24 mouse cellular contexts compared by ENCODE assay signal in the genomic region with DNA sequence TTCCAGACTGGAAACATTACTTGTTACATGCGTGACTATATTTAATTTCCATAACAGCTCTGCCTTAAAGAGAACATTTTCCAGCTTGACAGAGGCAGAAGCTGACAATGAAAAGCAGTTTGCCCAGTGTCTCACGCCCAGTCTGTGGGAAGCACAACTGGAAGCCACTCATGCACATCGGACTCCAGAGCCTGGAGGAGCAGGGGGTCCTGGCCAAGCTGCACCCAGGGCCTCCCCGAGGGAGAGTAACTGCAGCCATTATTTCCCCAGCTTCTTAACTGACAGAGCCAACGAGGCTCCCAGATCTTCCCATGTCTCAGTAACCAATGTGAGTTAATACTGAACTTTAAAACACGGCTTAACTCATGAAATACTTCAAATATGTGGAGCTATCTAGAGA.
DNase-seq lines count a peak whose midpoint lies in the region; ATAC-seq and TF ChIP-seq lines count a peak whose summit lies in the region.
"Had no signal": no experiment of that assay in that cellular context is flagged by ENCODE, and none has a peak within 500 bp of the region (broad histone marks: within the 10 kb centered on the region; RNA-seq: fewer than 3 reads in every experiment).

No protein-coding gene starts in this region.

- TF ChIP-seq CTCF in heart, adult 2 months (IDR thresholded peaks at IDR 0.05) = no peak

- H3K36me3 ChIP-seq in heart, embryonic 13.5 days = no peaks in the 10 kb centered on the region
- H3K36me3 ChIP-seq in heart, adult 2 months (ENCODE audit: control insufficient read depth, insufficient read depth, low read length) = no peaks in the 10 kb centered on the region
- no peaks in the 10 kb centered on the region for H3K36me3 ChIP-seq in kidney, embryonic 16.5 days (ENCODE audit: insufficient read depth, low read length)
- no peaks in the 10 kb centered on the region for H3K36me3 ChIP-seq in kidney, embryonic 14.5 days (ENCODE audit: control insufficient read depth, insufficient read depth, low read length)
- no peaks in the 10 kb centered on the region for H3K36me3 ChIP-seq in lung, embryonic 16.5 days (ENCODE audit: control insufficient read depth, insufficient read depth, low read length)
- H3K36me3 ChIP-seq: G1E; hindbrain, embryonic 13.5 days; limb, embryonic 12.5 days; liver, embryonic 12.5 days; midbrain, embryonic 10.5 days; neural tube, embryonic 13.5 days had no signal

- no peaks in the 10 kb centered on the region for H3K9me3 ChIP-seq in heart, embryonic 13.5 days
- H3K9me3 ChIP-seq in kidney, embryonic 16.5 days (ENCODE audit: low read length) = no peaks in the 10 kb centered on the region
- H3K9me3 ChIP-seq in kidney, embryonic 14.5 days (ENCODE audit: control insufficient read depth, low read length) = no peaks in the 10 kb centered on the region
- H3K9me3 ChIP-seq in lung, embryonic 16.5 days (ENCODE audit: control insufficient read depth, low read length) = no peaks in the 10 kb centered on the region
- H3K9me3 ChIP-seq: G1E; hindbrain, embryonic 13.5 days; limb, embryonic 12.5 days; liver, embryonic 12.5 days; midbrain, embryonic 10.5 days; neural tube, embryonic 13.5 days had no signal

- H3K27me3 ChIP-seq in heart, embryonic 13.5 days (replicated peaks) = peaks cover 61% of the 10 kb centered on the region
- H3K27me3 ChIP-seq in heart, adult 2 months (ENCODE audit: control insufficient read depth, insufficient read depth, low read length) = no peaks in the 10 kb centered on the region
- no peaks in the 10 kb centered on the region for H3K27me3 ChIP-seq in kidney, embryonic 16.5 days (ENCODE audit: insufficient read depth, low read length)
- no peaks in the 10 kb centered on the region for H3K27me3 ChIP-seq in kidney, embryonic 14.5 days (ENCODE audit: control insufficient read depth, insufficient read depth, low read length)
- H3K27me3 ChIP-seq in lung, embryonic 16.5 days (ENCODE audit: control insufficient read depth, insufficient read depth, low read depth, low read length) = no peaks in the 10 kb centered on the region
- H3K27me3 ChIP-seq: limb, embryonic 12.5 days; Patski had no signal

- 51% methylated on average over 6 of the region's 6 CpGs for WGBS in heart, embryonic 13.5 days
- WGBS in heart, adult 2 months = 61% methylated on average over 6 of the region's 6 CpGs
- WGBS in kidney, embryonic 16.5 days = 29% methylated on average over 6 of the region's 6 CpGs
- 36% methylated on average over 6 of the region's 6 CpGs for WGBS in kidney, embryonic 14.5 days
- 31% methylated on average over 6 of the region's 6 CpGs for WGBS in lung, embryonic 16.5 days

- no peak for DNase-seq in heart, adult 2 months
- DNase-seq in lung, adult 18-20 months = no peak
- DNase-seq in gastrocnemius, postnatal 25 days = no peak
- DNase-seq: adrenal gland, adult 2 months; cerebellum, adult 11-12 months; cerebellum, postnatal 10 days; gastrocnemius, adult 2 months; kidney, postnatal 10 days; layer of hippocampus, postnatal 36 days; lung, postnatal 10 days had no signal

- TF ChIP-seq POLR2A in heart, adult 2 months (IDR thresholded peaks at IDR 0.05; ENCODE audit: insufficient read depth, low read depth, low read length) = no peak

- no peak overlapping the region for H3K4me3 ChIP-seq in heart, embryonic 13.5 days
- H3K4me3 ChIP-seq in heart, adult 2 months = no peak overlapping the region
- no peak overlapping the region for H3K4me3 ChIP-seq in kidney, embryonic 16.5 days (ENCODE audit: low read length)
- no peak overlapping the region for H3K4me3 ChIP-seq in kidney, embryonic 14.5 days (ENCODE audit: low read length)
- no peak overlapping the region for H3K4me3 ChIP-seq in lung, embryonic 16.5 days (ENCODE audit: low read length)
- H3K4me3 ChIP-seq: gastrocnemius, adult 2 months; hindbrain, embryonic 13.5 days; limb, embryonic 12.5 days; liver, embryonic 12.5 days; midbrain, embryonic 10.5 days; myocyte; neural tube, embryonic 13.5 days had no signal

- no peak for TF ChIP-seq EP300 in heart, adult 2 months (IDR thresholded peaks at IDR 0.05; ENCODE audit: insufficient read depth, low read depth, low read length)

- peak overlapping the region; percentile 60 for H3K27ac ChIP-seq in heart, embryonic 13.5 days (replicated peaks)
- no peak overlapping the region for H3K27ac ChIP-seq in heart, adult 2 months
- H3K27ac ChIP-seq in kidney, embryonic 16.5 days (ENCODE audit: low read length) = peak overlapping the region; percentile 65
- H3K27ac ChIP-seq in kidney, embryonic 14.5 days (ENCODE audit: low read depth, low read length) = no peak overlapping the region
- peak overlapping the region; percentile 69; the same call in 1 of the 2 replicates for H3K27ac ChIP-seq in lung, embryonic 16.5 days (ENCODE audit: low read length)
- H3K27ac ChIP-seq: gastrocnemius, adult 2 months; hindbrain, embryonic 13.5 days; limb, embryonic 12.5 days; liver, embryonic 12.5 days; midbrain, embryonic 10.5 days; neural tube, embryonic 13.5 days had no signal

- peaks cover 21% of the 10 kb centered on the region for H3K4me1 ChIP-seq in heart, embryonic 13.5 days
- H3K4me1 ChIP-seq in heart, adult 2 months (ENCODE audit: control insufficient read depth, insufficient read depth, low read length) = no peaks in the 10 kb centered on the region
- H3K4me1 ChIP-seq in kidney, embryonic 16.5 days (ENCODE audit: insufficient read depth, low read length) = peaks cover 14% of the 10 kb centered on the region
- peaks cover 9% of the 10 kb centered on the region for H3K4me1 ChIP-seq in kidney, embryonic 14.5 days (ENCODE audit: control insufficient read depth, insufficient read depth, low read length)
- peaks cover 22% of the 10 kb centered on the region for H3K4me1 ChIP-seq in lung, embryonic 16.5 days (replicated peaks; ENCODE audit: control insufficient read depth, insufficient read depth, low read length)
- H3K4me1 ChIP-seq: liver, embryonic 12.5 days had no signal

- ATAC-seq in heart, embryonic 13.5 days (ENCODE audit: extremely low read depth, insufficient number of reproducible peaks, low FRiP score, low TSS enrichment) = no peak
- ATAC-seq in kidney, embryonic 16.5 days (ENCODE audit: low FRiP score, low TSS enrichment) = peak; percentile 82
- no peak for ATAC-seq in kidney, embryonic 14.5 days (ENCODE audit: low FRiP score, low TSS enrichment)
- ATAC-seq in lung, embryonic 16.5 days (ENCODE audit: low read depth) = no peak
- ATAC-seq: forebrain, embryonic 14.5 days; liver, embryonic 12.5 days; midbrain, embryonic 16.5 days; Patski had no signal

- no peak overlapping the region for H3K4me2 ChIP-seq in heart, embryonic 13.5 days
- no peak overlapping the region for H3K4me2 ChIP-seq in kidney, embryonic 16.5 days (replicated peaks; ENCODE audit: low read depth, low read length)
- H3K4me2 ChIP-seq in kidney, embryonic 14.5 days (replicated peaks; ENCODE audit: low read depth, low read length) = no peak overlapping the region
- H3K4me2 ChIP-seq in lung, embryonic 16.5 days (ENCODE audit: low read depth, low read length) = no peak overlapping the region
- H3K4me2 ChIP-seq: hindbrain, embryonic 13.5 days; limb, embryonic 12.5 days; liver, embryonic 12.5 days; neural tube, embryonic 13.5 days had no signal

- no peak overlapping the region for H3K9ac ChIP-seq in heart, embryonic 13.5 days
- no peak overlapping the region for H3K9ac ChIP-seq in heart, adult 2 months (ENCODE audit: low read depth, low read length)
- no peak overlapping the region for H3K9ac ChIP-seq in kidney, embryonic 16.5 days (replicated peaks; ENCODE audit: low read length)
- H3K9ac ChIP-seq in kidney, embryonic 14.5 days (ENCODE audit: low read depth, low read length) = no peak overlapping the region
- H3K9ac ChIP-seq in lung, embryonic 16.5 days (ENCODE audit: low read length) = peak overlapping the region; percentile 32; the same call in 1 of the 2 replicates
- H3K9ac ChIP-seq: hindbrain, embryonic 13.5 days; limb, embryonic 12.5 days; liver, embryonic 12.5 days; neural tube, embryonic 13.5 days had no signal

- H3K79me2 ChIP-seq in heart, adult 2 months (replicated peaks; ENCODE audit: control insufficient read depth, insufficient read depth, low read length) = no peaks in the 10 kb centered on the region

- intact Hi-C loops in heart, adult 2 months (cut with DNase I) = no loop called here

Comparison
In these comparisons a context has a peak if more than half of its experiments do, and no peak if none do; other contexts are left out.
1. H3K27ac ChIP-seq: peak in heart, embryonic 13.5 days (single experiment), kidney, embryonic 16.5 days (single experiment) and lung, embryonic 16.5 days (single experiment); none in heart, adult 2 months (single experiment) and kidney, embryonic 14.5 days (single experiment).